Mouse (Mus musculus): ENCODE data around the gene Opcml. TPM values are rescaled to one million over a fixed set of nuclear protein-coding genes. Genes with fewer than 3 reads are reported as not detected.

Gene Opcml
- polyA plus RNA-seq, 1 experiment, result not detected

DNA sequence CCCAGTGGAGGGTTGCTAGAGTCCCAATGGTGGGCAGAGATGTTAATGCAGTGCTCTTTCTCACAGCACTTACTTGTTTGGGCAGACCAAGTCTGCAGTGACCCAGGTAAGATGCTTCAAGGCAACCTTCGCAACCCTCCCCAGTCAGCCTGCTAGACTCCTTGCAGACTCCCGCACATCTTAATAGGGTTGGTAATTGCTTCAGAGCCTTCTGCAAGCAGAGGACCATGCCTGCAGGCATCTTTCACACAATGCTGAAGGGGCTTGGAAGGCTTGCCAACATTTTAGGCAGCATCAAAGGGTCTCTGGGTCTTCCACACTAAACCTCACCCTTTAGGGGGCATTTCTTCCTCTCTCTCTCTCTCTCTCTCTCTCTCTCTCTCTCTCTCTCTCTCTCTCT is 1.7 kb downstream of the Opcml start:
- no peak overlapping the region for H3K4me3 ChIP-seq
- H3K4me2 ChIP-seq (ENCODE audit: low read depth), result no peak overlapping the region
- no peak overlapping the region for H3ac ChIP-seq (ENCODE audit: control insufficient read depth, insufficient read length)
- TF ChIP-seq POLR2A (IDR thresholded peaks at IDR 0.05; ENCODE audit: insufficient read length, low read depth), result no peak
- no peak for TF ChIP-seq MYOD1 (IDR thresholded peaks at IDR 0.05; ENCODE audit: control insufficient read depth in 1 of 3, insufficient read length in 2 of 3, low read depth in 2 of 3)
- TF ChIP-seq MAX (IDR thresholded peaks at IDR 0.05; ENCODE audit: low read depth), result no peak
- TF ChIP-seq E2F4 (IDR thresholded peaks at IDR 0.05; ENCODE audit: insufficient read depth), result no peak
- no peak for TF ChIP-seq REST (IDR thresholded peaks at IDR 0.05; ENCODE audit: insufficient read depth, insufficient read length)
- TF ChIP-seq POLR2AphosphoS2 (IDR thresholded peaks at IDR 0.05; ENCODE audit: insufficient read length, low read depth), result no peak
- no peak for TF ChIP-seq TCF12 (IDR thresholded peaks at IDR 0.05; ENCODE audit: insufficient read depth, poor library complexity, severe bottlenecking)
- no peak for TF ChIP-seq USF1 (IDR thresholded peaks at IDR 0.05; ENCODE audit: low read depth)
- no peak for TF ChIP-seq SRF (IDR thresholded peaks at IDR 0.05; ENCODE audit: control insufficient read depth, insufficient read length, low read depth)
- TF ChIP-seq TCF3 (IDR thresholded peaks at IDR 0.05; ENCODE audit: insufficient read length, low read depth), result no peak
- no peak for TF ChIP-seq MYOG (IDR thresholded peaks at IDR 0.05; ENCODE audit: control insufficient read depth in 1 of 3, insufficient read depth in 1 of 3, insufficient read length in 2 of 3, low read depth in 2 of 3)
- no peak for TF ChIP-seq CEBPB (IDR thresholded peaks at IDR 0.05; ENCODE audit: insufficient read depth, poor library complexity, severe bottlenecking)
- H3K36me3 ChIP-seq (ENCODE audit: control insufficient read depth, insufficient read depth), result no peaks in the 10 kb centered on the region
- H3K79me2 ChIP-seq (ENCODE audit: control insufficient read depth, insufficient read depth), result no peaks in the 10 kb centered on the region
- no peaks in the 10 kb centered on the region for H3K27me3 ChIP-seq (ENCODE audit: control insufficient read depth, insufficient read depth, insufficient read length)

DNA sequence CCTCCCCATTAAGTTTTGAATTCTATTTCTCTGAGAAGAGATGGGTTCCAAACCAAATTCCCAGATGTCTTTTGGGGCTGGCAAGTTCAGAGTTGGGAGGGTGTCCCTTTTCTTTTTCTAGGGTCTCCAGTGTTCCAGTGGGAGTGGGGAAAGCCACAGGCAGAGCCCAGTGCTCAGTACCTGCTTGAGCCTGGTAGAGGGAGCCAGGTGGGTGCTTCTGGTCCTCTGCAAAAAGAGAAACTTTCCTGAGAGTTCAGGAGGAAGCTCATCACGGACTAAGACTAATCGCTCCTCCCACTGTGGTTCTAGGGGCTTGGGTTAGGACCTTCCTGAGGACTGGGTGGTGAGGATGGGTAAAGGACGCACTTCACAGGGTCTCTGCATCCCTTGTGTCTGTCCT is 2.4 kb downstream of the Opcml start:
- H3K4me3 ChIP-seq, result no peak overlapping the region
- no peaks in the 10 kb centered on the region for H3K36me3 ChIP-seq (ENCODE audit: control insufficient read depth, insufficient read depth)
- TF ChIP-seq TCF3 (IDR thresholded peaks at IDR 0.05; ENCODE audit: insufficient read length, low read depth) (no peak), MYOG (IDR thresholded peaks at IDR 0.05; ENCODE audit: control insufficient read depth in 1 of 3, insufficient read depth in 1 of 3, insufficient read length in 2 of 3, low read depth in 2 of 3) (no peak), MAX (IDR thresholded peaks at IDR 0.05; ENCODE audit: low read depth) (no peak), POLR2A (IDR thresholded peaks at IDR 0.05; ENCODE audit: insufficient read length, low read depth) (no peak), USF1 (IDR thresholded peaks at IDR 0.05; ENCODE audit: low read depth) (no peak), SRF (IDR thresholded peaks at IDR 0.05; ENCODE audit: control insufficient read depth, insufficient read length, low read depth) (no peak), E2F4 (IDR thresholded peaks at IDR 0.05; ENCODE audit: insufficient read depth) (no peak), MYOD1 (IDR thresholded peaks at IDR 0.05; ENCODE audit: control insufficient read depth in 1 of 3, insufficient read length in 2 of 3, low read depth in 2 of 3) (no peak), TCF12 (IDR thresholded peaks at IDR 0.05; ENCODE audit: insufficient read depth, poor library complexity, severe bottlenecking) (no peak), REST (IDR thresholded peaks at IDR 0.05; ENCODE audit: insufficient read depth, insufficient read length) (no peak), POLR2AphosphoS2 (IDR thresholded peaks at IDR 0.05; ENCODE audit: insufficient read length, low read depth) (no peak), CEBPB (IDR thresholded peaks at IDR 0.05; ENCODE audit: insufficient read depth, poor library complexity, severe bottlenecking) (no peak)
- no peak overlapping the region for H3K4me2 ChIP-seq (ENCODE audit: low read depth)
- H3ac ChIP-seq (ENCODE audit: control insufficient read depth, insufficient read length), result no peak overlapping the region
- no peaks in the 10 kb centered on the region for H3K27me3 ChIP-seq (ENCODE audit: control insufficient read depth, insufficient read depth, insufficient read length)
- no peaks in the 10 kb centered on the region for H3K79me2 ChIP-seq (ENCODE audit: control insufficient read depth, insufficient read depth)

DNA sequence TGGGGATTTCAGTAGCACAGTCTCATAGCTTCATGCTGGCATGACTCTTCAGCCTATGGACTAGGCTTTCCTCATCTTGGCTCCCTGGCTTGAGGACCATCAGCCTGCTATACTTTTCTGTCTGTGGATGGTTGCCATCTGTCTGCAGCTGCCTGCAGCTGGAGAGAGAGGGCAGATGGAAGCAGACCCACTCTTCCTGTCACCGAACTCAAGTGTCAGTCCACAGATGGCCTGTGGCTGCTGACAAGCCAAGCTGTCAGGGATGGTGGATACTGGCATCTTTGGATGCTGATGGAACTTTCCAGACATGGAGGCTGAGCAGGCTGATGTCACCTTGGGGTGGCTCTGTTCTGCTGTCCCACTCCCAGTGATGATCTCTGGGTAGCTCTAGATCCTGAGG is 6.0 kb downstream of the Opcml start:
- H3K27me3 ChIP-seq (ENCODE audit: control insufficient read depth, insufficient read depth, insufficient read length), result no peaks in the 10 kb centered on the region
- no peaks in the 10 kb centered on the region for H3K79me2 ChIP-seq (ENCODE audit: control insufficient read depth, insufficient read depth)
- TF ChIP-seq SRF (IDR thresholded peaks at IDR 0.05; ENCODE audit: control insufficient read depth, insufficient read length, low read depth) (no peak), MYOG (IDR thresholded peaks at IDR 0.05; ENCODE audit: control insufficient read depth in 1 of 3, insufficient read depth in 1 of 3, insufficient read length in 2 of 3, low read depth in 2 of 3) (no peak), USF1 (IDR thresholded peaks at IDR 0.05; ENCODE audit: low read depth) (no peak), CEBPB (IDR thresholded peaks at IDR 0.05; ENCODE audit: insufficient read depth, poor library complexity, severe bottlenecking) (no peak), POLR2A (IDR thresholded peaks at IDR 0.05; ENCODE audit: insufficient read length, low read depth) (no peak), REST (IDR thresholded peaks at IDR 0.05; ENCODE audit: insufficient read depth, insufficient read length) (no peak), E2F4 (IDR thresholded peaks at IDR 0.05; ENCODE audit: insufficient read depth) (no peak), TCF12 (IDR thresholded peaks at IDR 0.05; ENCODE audit: insufficient read depth, poor library complexity, severe bottlenecking) (no peak), TCF3 (IDR thresholded peaks at IDR 0.05; ENCODE audit: insufficient read length, low read depth) (no peak), POLR2AphosphoS2 (IDR thresholded peaks at IDR 0.05; ENCODE audit: insufficient read length, low read depth) (no peak)
- no peak overlapping the region for H3K4me2 ChIP-seq (ENCODE audit: low read depth)
- H3K4me3 ChIP-seq, result no peak overlapping the region
- no peaks in the 10 kb centered on the region for H3K36me3 ChIP-seq (ENCODE audit: control insufficient read depth, insufficient read depth)
- no peak overlapping the region for H3ac ChIP-seq (ENCODE audit: control insufficient read depth, insufficient read length)

DNA sequence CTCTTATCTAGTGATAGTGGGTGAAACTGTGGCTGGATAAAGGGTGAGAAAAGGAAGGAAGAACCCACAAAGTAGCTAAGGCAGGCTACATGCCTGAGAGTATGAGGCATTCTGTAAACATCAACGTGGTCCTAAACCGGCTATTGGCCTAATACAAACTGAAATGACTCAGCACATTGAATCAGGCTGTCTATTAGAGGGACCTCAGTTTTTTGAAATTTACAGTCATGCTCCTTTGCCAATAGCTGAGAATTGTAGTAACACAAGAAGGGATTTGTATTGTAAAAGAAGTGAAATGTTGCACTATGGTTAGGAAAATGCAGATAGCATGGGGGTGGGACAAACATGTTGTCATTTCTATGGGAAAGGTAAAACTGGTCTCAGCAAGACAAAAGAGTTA is 10.4 kb downstream of the Opcml start:
- no peak overlapping the region for H3ac ChIP-seq (ENCODE audit: control insufficient read depth, insufficient read length)
- H3K4me3 ChIP-seq, result no peak overlapping the region
- no peaks in the 10 kb centered on the region for H3K36me3 ChIP-seq (ENCODE audit: control insufficient read depth, insufficient read depth)
- no peaks in the 10 kb centered on the region for H3K79me2 ChIP-seq (ENCODE audit: control insufficient read depth, insufficient read depth)
- no peaks in the 10 kb centered on the region for H3K27me3 ChIP-seq (ENCODE audit: control insufficient read depth, insufficient read depth, insufficient read length)
- H3K4me2 ChIP-seq (ENCODE audit: low read depth), result no peak overlapping the region
- no peak for TF ChIP-seq USF1 (IDR thresholded peaks at IDR 0.05; ENCODE audit: low read depth)
- TF ChIP-seq POLR2A (IDR thresholded peaks at IDR 0.05; ENCODE audit: insufficient read length, low read depth), result no peak
- TF ChIP-seq TCF3 (IDR thresholded peaks at IDR 0.05; ENCODE audit: insufficient read length, low read depth), result no peak
- TF ChIP-seq POLR2AphosphoS2 (IDR thresholded peaks at IDR 0.05; ENCODE audit: insufficient read length, low read depth), result no peak
- TF ChIP-seq TCF12 (IDR thresholded peaks at IDR 0.05; ENCODE audit: insufficient read depth, poor library complexity, severe bottlenecking), result no peak
- TF ChIP-seq REST (IDR thresholded peaks at IDR 0.05; ENCODE audit: insufficient read depth, insufficient read length), result no peak

DNA sequence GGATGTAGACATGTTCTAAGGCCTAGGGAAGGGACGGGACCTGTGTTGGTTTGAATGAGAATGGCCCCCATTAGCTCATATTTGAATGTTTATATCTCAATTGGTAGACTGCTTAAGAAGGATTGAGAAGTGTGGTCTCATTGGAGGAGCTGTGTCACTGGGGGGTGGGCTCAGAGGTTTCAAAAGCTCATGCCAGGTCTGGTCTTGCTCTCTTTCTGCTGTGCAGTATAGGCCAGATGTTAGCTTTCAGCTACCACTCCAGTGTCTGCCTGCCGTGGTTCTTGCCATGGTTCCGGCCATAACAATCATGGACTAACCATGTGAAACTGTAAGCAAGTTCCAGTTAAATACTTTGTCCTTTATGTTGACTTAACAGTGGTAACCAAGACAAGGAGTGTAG is 11.2 kb downstream of the Opcml start:
- Histone ChIP-seq H3K36me3 (ENCODE audit: control insufficient read depth, insufficient read depth) (no peaks in the 10 kb centered on the region), H3K79me2 (ENCODE audit: control insufficient read depth, insufficient read depth) (no peaks in the 10 kb centered on the region), H3K27me3 (ENCODE audit: control insufficient read depth, insufficient read depth, insufficient read length) (no peaks in the 10 kb centered on the region), H3K4me2 (ENCODE audit: low read depth) (no peak overlapping the region), H3ac (ENCODE audit: control insufficient read depth, insufficient read length) (no peak overlapping the region), H3K4me3 (no peak overlapping the region)
- TF ChIP-seq MYOG (IDR thresholded peaks at IDR 0.05; ENCODE audit: control insufficient read depth in 1 of 3, insufficient read depth in 1 of 3, insufficient read length in 2 of 3, low read depth in 2 of 3), result no peak
- TF ChIP-seq REST (IDR thresholded peaks at IDR 0.05; ENCODE audit: insufficient read depth, insufficient read length), result no peak
- TF ChIP-seq TCF12 (IDR thresholded peaks at IDR 0.05; ENCODE audit: insufficient read depth, poor library complexity, severe bottlenecking), result no peak
- TF ChIP-seq POLR2A (IDR thresholded peaks at IDR 0.05; ENCODE audit: insufficient read length, low read depth), result no peak
- no peak for TF ChIP-seq USF1 (IDR thresholded peaks at IDR 0.05; ENCODE audit: low read depth)
- no peak for TF ChIP-seq TCF3 (IDR thresholded peaks at IDR 0.05; ENCODE audit: insufficient read length, low read depth)
- TF ChIP-seq CEBPB (IDR thresholded peaks at IDR 0.05; ENCODE audit: insufficient read depth, poor library complexity, severe bottlenecking), result no peak
- no peak for TF ChIP-seq MAX (IDR thresholded peaks at IDR 0.05; ENCODE audit: low read depth)
- no peak for TF ChIP-seq POLR2AphosphoS2 (IDR thresholded peaks at IDR 0.05; ENCODE audit: insufficient read length, low read depth)
- no peak for TF ChIP-seq MYOD1 (IDR thresholded peaks at IDR 0.05; ENCODE audit: control insufficient read depth in 1 of 3, insufficient read length in 2 of 3, low read depth in 2 of 3)
- TF ChIP-seq E2F4 (IDR thresholded peaks at IDR 0.05; ENCODE audit: insufficient read depth), result no peak
